Mouse (Mus musculus) adrenal gland, adult 2 months (tissue): ENCODE data around the gene Cdc25b. TPM values are rescaled to one million over a fixed set of nuclear protein-coding genes. Genes with fewer than 3 reads are reported as not detected.

Source experiments
- DNase-seq: peaks from one replicate; pipeline ENCODE4 v3.0.0; 2021
- long read RNA-seq: library from polyadenylated mRNA; stranded (forward); transcript quantifications from one replicate; pipeline ENCODE4 v2.0.0, GENCODE M21; 2021
- polyA plus RNA-seq: library from polyadenylated mRNA; depleted of rRNA; stranded (reverse); fragments of >200 nt; gene quantifications from 2 replicates; pipeline ENCODE4 v1.2.3, GENCODE M21; 2012; rRNA removed
- total RNA-seq, 2 experiments: library from RNA; stranded (reverse); gene quantifications; 2 replicates each; pipeline ENCODE4 v1.2.3; 2021

Cdc25b gene
- total RNA-seq (1 to 10 TPM; 3.4 to 5.5 TPM), polyA plus RNA-seq (7.7 and 9.7 TPM in 2 replicates)
- long read RNA-seq, partial matches to known transcripts: 1 of 3 reads
- long read RNA-seq, other reads (novel, unspliced or antisense): 0 of 3 reads

DNA sequence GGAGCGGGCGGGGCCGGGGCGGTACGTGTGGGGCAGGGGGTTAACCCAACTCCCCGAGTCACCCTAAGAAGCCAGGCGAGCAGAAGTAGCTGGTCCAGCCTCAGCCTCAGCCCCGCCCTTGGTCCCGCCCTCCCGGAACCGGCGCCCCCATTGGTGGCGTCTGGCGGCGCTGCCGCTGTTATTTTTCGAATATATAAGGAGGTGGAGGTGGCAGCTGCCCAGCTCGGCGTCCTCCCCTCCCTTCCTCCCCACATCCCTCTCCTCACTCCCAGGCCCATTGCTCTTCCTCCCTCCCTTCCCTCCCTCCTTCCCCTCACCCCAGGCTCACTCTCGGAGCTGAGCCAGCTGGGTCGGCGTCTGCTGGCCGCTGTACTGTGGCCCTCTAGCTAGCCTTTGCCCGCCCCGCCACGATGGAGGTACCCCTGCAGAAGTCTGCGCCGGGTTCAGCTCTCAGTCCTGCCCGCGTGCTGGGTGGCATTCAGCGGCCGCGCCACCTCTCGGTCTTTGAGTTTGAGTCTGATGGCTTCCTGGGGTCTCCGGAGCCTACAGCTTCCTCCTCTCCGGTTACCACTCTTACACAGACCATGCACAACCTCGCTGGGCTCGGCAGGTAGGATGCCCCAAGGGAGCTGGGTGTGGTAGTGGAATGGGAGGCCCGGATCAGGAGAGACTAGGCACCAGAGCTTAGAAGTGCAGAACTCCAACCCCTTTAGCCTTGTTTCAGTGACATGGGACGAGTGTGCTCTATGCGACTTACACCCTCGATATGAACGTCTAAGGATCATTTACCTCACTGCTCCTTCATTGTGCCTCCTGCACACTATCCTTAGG is at the start of gene Cdc25b, which contains the start of gene Spef1:
Gene Cdc25b, plus strand, starts transcription at position 179 of the 831 bp plus-strand sequence.
Gene Spef1, minus strand, starts transcription at position 512 of the 831 bp plus-strand sequence.
- peak; percentile 91 for DNase-seq

DNA sequence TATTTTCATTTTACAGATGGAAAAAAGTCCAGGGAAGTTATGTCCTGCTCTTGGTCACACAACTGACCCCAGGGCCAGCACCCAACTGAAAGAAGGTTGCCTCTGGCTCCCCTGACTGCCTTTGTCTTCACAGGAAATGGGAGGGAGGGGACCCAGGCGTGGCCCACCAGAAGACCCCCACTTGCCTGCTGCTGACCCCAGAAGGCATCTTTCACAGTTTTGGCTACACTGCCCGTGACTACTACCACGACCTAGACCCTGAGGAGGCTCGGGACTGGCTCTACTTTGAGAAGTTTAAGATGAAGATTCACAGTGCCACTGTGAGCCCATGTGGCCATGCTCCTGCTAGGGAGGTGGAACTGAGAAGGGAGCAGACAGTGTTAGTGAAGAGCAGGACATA is 48.5 kb upstream of the Cdc25b start:
- DNase-seq: no peak

DNA sequence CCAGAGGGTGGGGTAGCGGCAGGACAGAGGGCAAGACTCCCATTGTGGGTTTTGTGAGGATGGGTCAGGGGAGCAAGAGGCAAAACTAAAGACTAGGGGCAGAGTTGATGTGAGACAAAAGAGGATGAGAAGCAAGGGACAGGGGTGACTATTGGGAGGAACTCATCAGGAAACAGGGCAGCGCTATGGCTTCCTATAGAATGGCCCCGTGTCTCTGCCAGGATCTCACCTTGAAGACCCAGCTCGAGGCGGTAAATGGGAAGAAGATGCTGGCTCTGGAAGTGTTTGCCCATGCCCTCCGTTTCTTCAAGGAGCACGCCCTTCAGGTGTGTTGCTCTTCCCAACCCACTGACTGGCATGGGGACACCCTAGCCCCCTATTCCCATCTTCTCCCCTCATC is 48.0 kb upstream of the Cdc25b start:
- DNase-seq: no peak

DNA sequence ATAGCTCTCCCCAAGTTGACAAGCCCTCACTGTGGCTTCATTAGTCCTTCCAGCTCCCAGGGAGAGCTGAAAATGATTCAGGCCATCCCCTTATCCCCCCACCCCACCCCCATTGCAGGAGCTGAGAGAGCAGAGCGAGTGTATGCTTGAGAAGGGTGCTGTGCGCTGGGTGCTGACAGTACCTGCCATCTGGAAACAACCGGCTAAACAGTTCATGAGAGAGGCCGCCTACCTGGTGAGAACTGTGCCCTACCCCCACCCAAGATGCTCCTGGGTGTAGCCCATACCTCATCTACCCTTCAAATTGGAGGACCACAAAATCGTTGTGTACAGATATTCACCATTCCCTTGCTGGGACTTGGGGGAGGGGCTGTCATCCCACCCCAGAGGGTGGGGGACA is 47.5 kb upstream of the Cdc25b start:
- no peak for DNase-seq

DNA sequence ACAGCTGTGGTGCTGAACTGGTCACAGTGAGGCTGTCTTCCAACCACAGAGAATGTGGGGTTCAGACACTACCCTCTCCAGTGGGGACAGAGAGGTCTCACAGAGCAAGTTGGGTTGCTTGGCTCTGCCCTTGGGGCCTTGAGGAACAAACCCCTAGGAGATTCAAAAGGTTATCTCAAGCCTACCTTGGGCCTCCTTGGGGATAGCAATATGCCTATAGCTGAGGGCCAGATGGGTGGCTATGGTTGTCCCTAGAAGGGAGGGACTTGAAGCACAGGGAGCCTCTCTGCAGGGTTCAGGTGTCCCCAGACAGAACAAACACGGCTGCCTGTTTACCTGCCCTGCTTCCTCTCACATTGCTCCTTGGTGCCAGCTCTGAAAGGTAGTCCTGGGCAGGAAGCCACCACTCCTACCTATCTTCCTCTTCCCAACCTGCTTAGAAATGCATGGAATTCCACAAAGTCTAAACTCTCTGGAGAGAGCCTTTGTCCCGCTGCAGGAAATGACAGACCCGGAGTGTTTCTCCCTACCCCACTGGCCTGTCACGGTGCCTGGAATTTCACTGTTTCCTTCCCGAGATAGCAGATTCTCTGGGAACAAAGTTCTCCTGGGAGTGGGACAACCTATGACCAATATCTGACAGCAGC is 46.7 kb upstream of the Cdc25b start:
- DNase-seq: no peak

DNA sequence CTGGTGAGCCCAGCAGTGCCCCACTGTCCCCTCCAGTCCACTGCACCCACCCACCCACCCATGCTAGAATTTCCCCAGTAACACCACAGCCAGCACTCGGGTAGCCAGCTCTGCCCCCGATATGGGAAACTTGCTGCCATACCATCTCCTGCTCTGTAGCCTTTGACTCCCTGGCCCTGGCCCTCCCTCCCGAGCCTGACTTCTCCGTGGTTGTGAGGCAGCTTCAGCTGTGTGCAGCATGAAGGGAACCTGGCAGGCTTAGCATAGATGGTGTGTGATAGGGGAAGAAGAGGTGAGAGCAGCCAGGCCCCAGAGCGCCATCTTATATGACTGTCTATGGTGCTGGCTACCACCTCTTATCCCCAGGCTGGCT is 46.2 kb upstream of the Cdc25b start:
- DNase-seq: no peak

DNA sequence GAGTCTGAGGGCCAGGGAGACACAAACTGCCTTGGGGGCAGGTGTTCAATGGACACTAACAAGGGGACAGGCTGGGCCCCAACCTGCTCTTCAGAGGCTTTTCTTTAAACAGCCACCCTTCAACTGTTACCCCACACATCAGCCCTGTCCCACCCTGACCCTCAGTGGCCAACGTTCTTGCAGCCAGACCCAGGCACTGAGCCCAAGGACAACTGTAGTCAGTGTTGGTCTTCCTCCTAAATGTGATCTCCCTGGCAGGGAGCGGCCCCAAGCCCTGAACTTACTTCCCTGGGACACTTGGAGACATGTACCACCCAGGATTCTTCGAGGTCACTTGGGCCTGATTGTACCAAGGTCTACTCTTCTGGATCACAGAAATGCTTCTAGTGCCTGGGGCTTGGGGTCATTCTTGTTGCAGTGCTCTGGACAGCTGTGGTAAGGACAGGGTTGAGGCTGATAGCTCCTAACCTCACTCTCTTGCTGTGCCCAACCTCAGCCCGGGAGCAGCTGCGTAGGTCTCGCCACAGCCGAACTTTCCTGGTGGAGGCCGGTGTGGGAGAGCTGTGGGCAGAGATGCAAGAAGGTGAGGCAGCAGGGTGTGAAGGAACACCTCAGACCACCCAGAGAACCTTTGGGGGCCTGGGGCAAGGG is 45.3 kb upstream of the Cdc25b start:
- DNase-seq: no peak

DNA sequence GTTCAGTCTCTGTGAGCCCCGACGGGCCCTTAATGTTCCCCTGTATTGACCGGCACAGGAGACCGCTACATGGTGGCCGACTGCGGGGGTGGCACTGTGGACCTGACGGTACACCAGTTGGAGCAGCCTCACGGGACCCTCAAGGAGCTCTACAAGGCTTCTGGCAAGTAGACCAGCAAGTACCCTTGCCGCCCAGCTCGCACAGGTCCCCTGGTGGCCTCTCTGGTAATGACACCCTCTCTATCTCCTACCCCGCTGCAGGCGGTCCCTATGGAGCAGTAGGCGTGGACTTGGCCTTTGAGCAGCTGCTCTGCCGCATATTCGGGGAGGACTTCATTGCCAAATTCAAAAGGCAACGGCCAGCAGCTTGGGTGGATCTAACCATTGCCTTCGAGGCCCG is 44.2 kb upstream of the Cdc25b start:
- peak; percentile 79 for DNase-seq

DNA sequence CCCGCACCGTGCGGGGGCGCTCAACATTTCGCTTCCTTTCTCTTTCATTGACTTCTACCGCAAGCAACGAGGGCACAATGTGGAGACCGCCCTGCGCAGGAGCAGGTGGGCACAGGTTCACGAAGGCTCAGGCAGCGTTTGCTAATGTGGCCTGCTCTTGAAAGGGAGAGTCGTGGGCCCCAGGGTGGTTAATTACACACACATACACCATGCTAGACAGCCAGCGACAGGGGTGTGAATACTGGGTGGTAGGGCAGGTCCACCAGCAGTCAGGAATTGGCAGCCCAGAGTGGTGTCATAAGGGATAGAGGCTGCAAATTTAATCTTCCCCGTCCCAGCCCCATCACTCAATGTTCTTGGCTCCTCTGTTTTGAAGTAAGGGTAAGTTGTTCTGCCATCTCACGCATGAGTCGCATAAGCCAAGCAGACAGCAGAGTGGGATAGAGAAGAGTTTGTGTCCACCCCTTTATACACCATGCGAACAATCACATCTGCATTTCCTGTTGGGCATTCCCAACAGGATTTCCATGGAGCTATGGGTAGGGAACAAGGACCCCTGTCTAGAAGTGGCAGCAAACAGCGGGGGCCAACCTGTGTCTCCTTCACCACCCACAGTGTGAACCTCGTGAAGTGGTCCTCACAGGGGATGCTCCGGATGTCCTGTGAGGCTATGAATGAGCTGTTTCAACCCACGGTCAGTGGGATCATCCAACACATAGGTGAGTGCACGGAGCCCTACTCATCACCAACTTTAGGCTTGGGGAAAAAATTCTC is 43.6 kb upstream of the Cdc25b start:
- DNase-seq: no peak

DNA sequence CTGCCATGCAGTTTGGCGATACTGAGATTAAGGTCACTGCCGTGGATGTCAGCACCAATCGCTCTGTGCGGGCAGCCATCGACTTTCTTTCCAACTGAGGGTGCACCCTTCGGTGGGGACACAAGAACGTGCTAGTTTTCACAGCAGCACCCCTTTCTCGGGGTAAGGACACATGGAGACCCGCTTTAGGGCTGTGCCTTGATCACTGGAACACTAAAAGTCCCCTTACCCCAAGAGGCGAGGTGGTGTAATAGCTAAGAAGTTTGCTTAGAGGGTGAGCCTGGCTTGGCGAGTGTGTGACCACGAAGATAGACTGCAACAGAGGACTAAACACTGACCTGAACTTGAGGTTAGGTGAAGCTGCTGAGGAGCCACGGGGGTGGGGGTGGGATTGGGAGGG is 41.6 kb upstream of the Cdc25b start:
- DNase-seq: no peak

DNA sequence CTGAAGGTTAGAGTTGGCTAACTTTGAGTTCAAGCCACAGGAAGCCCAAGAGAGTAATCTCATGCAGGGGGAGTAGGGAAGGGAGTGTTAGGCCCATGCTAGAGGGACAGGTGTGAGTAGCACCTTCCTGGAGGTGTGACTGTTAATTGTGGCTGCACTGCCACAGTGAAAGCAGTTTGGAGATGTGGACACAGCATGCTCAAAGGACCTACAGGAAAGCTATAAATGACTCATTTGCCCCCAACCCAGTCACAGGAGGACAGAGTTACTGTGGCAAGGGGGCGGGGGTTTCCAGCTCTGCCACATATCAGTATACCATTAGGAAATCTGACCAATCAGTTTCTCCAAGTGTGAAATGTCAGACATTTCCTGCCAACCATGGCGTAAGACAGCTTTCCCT is 41.2 kb upstream of the Cdc25b start:
- no peak for DNase-seq

DNA sequence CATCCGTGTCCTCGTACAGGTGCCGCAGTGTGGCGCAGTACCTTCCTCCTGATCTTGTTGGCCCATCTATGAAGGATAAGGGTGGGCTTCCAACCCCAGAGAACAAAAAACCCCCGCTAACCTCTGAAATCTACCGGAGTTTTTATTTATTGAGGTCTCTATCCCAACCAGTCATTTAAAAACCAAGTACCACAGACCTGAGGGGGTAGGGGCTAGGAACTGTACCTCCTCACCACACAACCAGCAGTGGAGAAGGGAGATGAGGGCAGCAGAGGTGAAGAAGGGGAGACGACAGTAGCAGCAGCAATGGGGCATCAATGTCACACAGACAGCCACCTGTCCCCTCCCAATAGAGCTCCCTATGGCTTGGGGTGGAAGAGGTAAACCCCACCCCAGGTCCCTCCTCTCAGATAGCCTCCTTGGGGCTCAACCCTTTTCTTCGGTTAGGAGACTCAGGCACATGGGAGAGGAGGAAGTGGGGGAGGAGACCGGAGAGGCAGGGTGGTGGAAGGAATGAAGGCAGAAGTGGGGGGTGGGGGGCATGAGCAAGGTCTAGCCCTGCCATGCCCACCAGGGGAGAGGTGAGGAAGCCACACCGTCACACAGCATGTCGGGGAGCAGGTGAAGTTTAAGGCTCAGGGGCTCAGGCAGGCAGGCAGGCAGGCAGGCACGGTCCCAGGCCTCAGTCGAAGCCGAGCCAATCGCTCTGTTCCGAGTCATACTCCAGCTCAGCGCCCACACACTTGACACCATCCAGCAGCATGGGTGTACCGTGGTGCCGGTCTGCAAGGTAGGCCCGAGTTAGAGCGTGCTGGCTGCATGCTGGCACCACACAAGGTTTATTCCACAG is 40.3 kb upstream of the Cdc25b start:
- DNase-seq: no peak

DNA sequence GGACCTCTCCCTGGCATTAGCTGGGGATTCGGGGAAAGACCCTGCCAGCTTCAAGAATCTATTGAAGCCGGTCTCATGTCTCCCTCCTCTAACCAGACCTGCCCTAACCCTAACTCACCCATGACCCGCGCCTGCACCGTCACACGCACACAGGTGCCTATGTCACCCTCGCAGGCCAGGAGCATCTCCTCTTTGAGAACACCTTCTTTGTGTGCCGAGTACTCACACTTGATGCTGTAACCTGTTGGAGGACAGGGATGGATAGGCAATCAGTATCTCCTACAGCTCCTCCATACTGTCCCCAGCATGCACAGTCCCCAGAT is 39.7 kb upstream of the Cdc25b start:
- DNase-seq: no peak

DNA sequence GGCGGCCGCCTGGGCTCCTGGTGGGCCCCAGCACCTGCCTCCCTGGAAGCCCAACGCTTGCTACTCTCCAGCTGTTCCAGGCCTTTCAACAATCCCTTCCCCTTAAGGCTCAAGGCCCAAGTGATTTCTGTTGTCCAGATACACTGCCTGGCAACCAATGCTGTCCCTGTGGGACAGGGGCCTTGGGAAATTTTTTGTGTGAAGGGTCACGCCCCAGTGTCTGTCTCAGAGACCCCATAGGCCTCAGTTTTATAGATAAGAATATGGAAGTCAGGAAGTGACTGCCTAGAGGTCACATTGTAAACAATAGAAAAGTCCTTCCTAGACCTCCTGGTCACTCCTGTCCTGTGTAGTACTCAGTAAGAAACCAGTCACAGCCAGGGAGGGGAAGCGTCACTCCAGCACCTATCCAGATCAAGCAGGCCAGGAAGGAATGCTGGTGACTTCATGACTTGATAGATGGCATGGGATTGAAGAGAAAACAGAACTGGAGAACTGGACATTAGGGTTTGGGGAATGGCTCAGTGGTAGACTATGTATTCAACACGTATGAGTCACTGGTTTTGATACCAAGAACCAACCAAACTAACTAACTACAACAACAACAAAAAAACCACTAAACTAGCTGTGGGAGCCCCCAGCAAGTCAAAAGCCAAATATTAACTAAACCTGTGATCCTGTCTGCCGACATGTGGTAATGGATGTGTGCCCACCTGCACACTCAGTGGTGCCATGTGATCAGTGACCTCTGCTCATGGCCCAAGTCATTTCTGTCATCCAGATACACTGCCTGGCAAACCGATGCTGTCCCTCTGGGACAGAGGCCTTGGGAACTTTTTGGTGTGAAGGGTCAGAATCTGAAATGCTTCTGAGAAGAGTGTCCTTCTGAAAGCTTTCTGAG is 38.1 kb upstream of the Cdc25b start:
- peak; percentile 35 for DNase-seq

DNA sequence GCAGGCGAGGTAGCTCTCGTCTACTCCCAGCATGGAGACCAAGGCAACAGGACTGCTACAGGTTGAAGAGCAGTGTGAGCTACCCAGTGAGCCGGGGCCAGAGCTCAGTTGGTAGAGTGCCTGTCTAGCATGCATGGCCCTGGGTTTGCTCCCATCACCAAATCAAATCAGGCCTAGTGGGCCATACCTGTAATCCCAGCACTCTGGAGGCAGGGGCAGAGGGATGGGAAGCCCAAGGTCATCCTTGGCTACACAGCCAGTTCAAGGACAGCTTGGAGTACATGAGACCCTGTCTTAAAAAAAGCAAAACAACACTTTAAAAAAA is 37.5 kb upstream of the Cdc25b start:
- no peak for DNase-seq

DNA sequence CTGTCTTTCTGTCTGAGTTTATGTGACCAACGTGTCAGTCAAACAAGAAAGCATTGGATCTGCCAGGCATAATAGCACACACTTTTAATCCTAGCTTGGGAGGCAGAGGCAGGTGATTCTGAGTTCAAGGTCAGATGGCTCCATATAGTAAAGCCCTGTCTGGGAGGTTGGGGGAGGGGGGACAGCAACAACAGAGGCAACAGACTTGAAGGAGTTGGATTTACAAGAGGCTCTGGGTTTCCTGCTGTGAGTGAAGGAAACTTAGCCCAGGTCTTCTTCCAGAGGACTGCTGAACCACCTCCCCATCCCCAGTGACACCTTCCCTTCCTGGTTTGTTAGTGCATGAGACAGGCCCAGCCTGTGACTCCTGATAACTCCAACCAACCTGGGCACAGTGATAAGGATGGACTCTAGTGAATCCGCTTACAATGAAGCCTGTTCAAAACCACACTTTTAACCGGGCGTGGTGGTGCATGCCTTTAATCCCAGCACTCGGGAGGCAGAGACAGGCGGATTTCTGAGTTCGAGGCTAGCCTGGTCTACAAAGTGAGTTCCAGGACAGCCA is 34.5 kb upstream of the Cdc25b start:
- no peak for DNase-seq

DNA sequence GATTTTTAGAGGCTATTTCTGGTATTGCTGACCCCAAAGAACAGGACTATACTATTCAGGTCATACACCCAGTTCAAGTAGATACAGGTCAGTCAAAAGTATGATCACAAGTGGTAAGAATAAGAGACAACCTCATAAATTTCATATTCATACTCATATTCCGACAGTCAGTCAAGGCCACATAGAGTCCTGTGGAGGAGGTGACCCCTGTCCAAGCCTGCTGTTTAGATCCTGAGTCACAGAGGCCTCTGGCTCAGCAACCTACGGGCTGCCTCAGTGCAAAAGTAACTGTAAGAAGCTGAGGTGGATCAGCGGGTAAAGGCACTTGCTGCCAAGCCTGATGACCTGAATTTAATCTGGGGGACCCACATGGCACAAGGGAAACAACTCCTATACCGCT is 32.7 kb upstream of the Cdc25b start:
- peak; percentile 45 for DNase-seq

DNA sequence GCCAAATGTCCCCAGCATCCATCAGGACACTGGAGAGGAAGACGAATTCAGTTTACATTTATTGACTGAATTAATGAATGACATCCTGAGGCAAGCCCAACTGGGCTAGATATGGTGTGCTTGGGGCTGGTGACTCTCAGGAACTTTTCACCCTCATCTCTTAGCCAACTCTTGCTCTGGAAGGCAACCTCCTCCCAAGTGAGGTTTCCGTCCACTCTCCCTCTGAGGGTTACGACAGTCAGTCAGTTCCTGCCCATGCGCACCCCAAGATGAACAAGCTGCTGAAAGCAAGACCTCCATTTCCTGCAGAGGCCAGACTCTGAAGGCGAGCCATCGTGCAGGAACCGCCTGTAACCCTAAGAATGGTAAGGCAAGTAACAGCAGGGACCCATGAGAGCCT is 29.8 kb upstream of the Cdc25b start:
- DNase-seq: no peak

DNA sequence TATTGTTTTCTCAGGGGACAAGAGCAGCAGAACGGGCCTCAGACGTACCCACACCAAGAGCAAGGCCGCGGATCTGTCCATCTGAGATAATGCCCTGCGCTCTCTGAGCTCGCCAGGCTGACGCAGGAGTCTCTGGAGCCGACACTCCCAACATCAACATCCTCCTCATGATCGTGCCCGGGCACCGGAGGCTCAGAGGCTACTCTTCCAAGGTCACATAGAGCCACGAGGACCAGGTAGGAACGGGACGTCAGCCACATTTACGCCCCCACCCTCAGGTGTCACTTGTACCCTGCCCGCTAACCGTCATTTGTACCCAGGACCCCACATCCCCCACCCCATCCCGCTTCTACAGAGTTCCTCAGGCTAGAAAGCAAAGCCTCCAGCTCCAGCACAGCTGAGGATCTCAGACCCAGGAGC is 27.2 kb upstream of the Cdc25b start:
- DNase-seq: no peak
